Mouse (Mus musculus): Measurements from ENCODE around the gene Arg2. TPM values are rescaled to one million over a fixed set of nuclear protein-coding genes. Genes with fewer than 3 reads are reported as not detected.
A peak's percentile ranks its signal among the peaks of the same experiment; 100 is the strongest.

Gene Arg2
- total and polyA plus RNA-seq, 2 experiments from 2014 or later: 9.8 to 20.5 TPM

- Histone ChIP-seq H3K9ac (replicated peaks; ENCODE audit: low read length) (peak overlapping the region; percentile 58), H3K27ac (peak overlapping the region; percentile 71), H3K36me3 (ENCODE audit: insufficient read depth, low read length) (peaks cover 11% of the 10 kb centered on the region), H3K27me3 (ENCODE audit: insufficient read depth, low read length) (no peaks in the 10 kb centered on the region), H3K4me1 (ENCODE audit: insufficient read depth, low read length) (0 out of 2 replicates have a peak, but pooled peaks cover 7% of the 10 kb centered on the region), H3K4me2 (ENCODE audit: low read depth, low read length) (peak overlapping the region; percentile 88), H3K4me3 (ENCODE audit: low read length) (peak overlapping the region; percentile 61), H3K9me3 (ENCODE audit: low read length) (no peaks in the 10 kb centered on the region)
- TF ChIP-seq CTCF (IDR thresholded peaks at IDR 0.05; ENCODE audit: low read depth): peak; percentile 46
- DNase-seq (ENCODE audit: low spot score) (peak; percentile 90), ATAC-seq (peak; percentile 95)
- 0% methylated on average over 18 of the region's 18 CpGs for WGBS
Observed at GRCm38 (mm10) chr12:79190931-79191673, 60.5 kb downstream of the Arg2 start.

GRCm38 (mm10) chr12:79191701-79192100 is 61.1 kb downstream of the Arg2 start:
- Histone ChIP-seq H3K27me3 (ENCODE audit: insufficient read depth, low read length) (no peaks in the 10 kb centered on the region), H3K27ac (peak overlapping the region; percentile 71), H3K9ac (replicated peaks; ENCODE audit: low read length) (peak overlapping the region; percentile 58), H3K4me2 (ENCODE audit: low read depth, low read length) (peak overlapping the region; percentile 88), H3K36me3 (ENCODE audit: insufficient read depth, low read length) (peaks cover 6% of the 10 kb centered on the region), H3K4me3 (ENCODE audit: low read length) (peak overlapping the region; percentile 61), H3K9me3 (ENCODE audit: low read length) (no peaks in the 10 kb centered on the region), H3K4me1 (ENCODE audit: insufficient read depth, low read length) (0 out of 2 replicates have a peak, but pooled peaks cover 7% of the 10 kb centered on the region)
- 6% methylated on average over 14 of the region's 14 CpGs for WGBS
- peak; percentile 76 for TF ChIP-seq CTCF (IDR thresholded peaks at IDR 0.05; ENCODE audit: low read depth)
- DNase-seq (ENCODE audit: low spot score): peak; percentile 92
- ATAC-seq: peak; percentile 88

- no peaks in the 10 kb centered on the region for H3K9me3 ChIP-seq (ENCODE audit: low read length)
- no peak for TF ChIP-seq CTCF (IDR thresholded peaks at IDR 0.05; ENCODE audit: low read depth)
- no peak for DNase-seq (ENCODE audit: low spot score)
- peak within 1 kb of the TSS; percentile 61 for H3K4me3 ChIP-seq (ENCODE audit: low read length)
- peak within 1 kb of the TSS; percentile 71 for H3K27ac ChIP-seq
- H3K27me3 ChIP-seq (ENCODE audit: insufficient read depth, low read length): no peaks in the 10 kb centered on the region
- H3K36me3 ChIP-seq (ENCODE audit: insufficient read depth, low read length): peaks cover 5% of the 10 kb centered on the region
- peak within 1 kb of the TSS; percentile 88 for H3K4me2 ChIP-seq (ENCODE audit: low read depth, low read length)
- H3K4me1 ChIP-seq (ENCODE audit: insufficient read depth, low read length): 0 out of 2 replicates have a peak, but pooled peaks cover 7% of the 10 kb centered on the region
- H3K9ac ChIP-seq (replicated peaks; ENCODE audit: low read length): peak within 1 kb of the TSS; percentile 58
- WGBS: 61% methylated on average over 6 of the region's 6 CpGs
- ATAC-seq: no peak
Observed at GRCm38 (mm10) chr12:79192193-79192592, 61.6 kb downstream of the Arg2 start, which contains the start of gene Rdh11. TSS of gene Rdh11 (minus strand) at chr12:79192293.

GRCm38 (mm10) chr12:79193441-79193840 is 62.9 kb downstream of the Arg2 start:
- Histone ChIP-seq H3K27ac (no peak overlapping the region), H3K4me1 (ENCODE audit: insufficient read depth, low read length) (0 out of 2 replicates have a peak, but pooled peaks cover 7% of the 10 kb centered on the region), H3K9ac (replicated peaks; ENCODE audit: low read length) (no peak overlapping the region), H3K4me3 (ENCODE audit: low read length) (no peak overlapping the region), H3K27me3 (ENCODE audit: insufficient read depth, low read length) (no peaks in the 10 kb centered on the region), H3K9me3 (ENCODE audit: low read length) (no peaks in the 10 kb centered on the region), H3K4me2 (ENCODE audit: low read depth, low read length) (no peak overlapping the region), H3K36me3 (ENCODE audit: insufficient read depth, low read length) (no peaks in the 10 kb centered on the region; the same call in 1 of the 2 replicates)
- DNase-seq (ENCODE audit: low spot score) (peak; percentile 70), ATAC-seq (no peak)
- 3% methylated on average over 3 of the region's 3 CpGs for WGBS
- peak; percentile 74 for TF ChIP-seq CTCF (IDR thresholded peaks at IDR 0.05; ENCODE audit: low read depth)

- Histone ChIP-seq H3K4me3 (ENCODE audit: low read length) (no peak overlapping the region), H3K4me1 (ENCODE audit: insufficient read depth, low read length) (no peaks in the 10 kb centered on the region), H3K9me3 (ENCODE audit: low read length) (no peaks in the 10 kb centered on the region), H3K27me3 (ENCODE audit: insufficient read depth, low read length) (no peaks in the 10 kb centered on the region), H3K27ac (no peak overlapping the region), H3K4me2 (ENCODE audit: low read depth, low read length) (no peak overlapping the region), H3K9ac (replicated peaks; ENCODE audit: low read length) (no peak overlapping the region), H3K36me3 (ENCODE audit: insufficient read depth, low read length) (no peaks in the 10 kb centered on the region)
- no peak for TF ChIP-seq CTCF (IDR thresholded peaks at IDR 0.05; ENCODE audit: low read depth)
- ATAC-seq (no peak), DNase-seq (ENCODE audit: low spot score) (no peak)
- 89% methylated on average over 5 of the region's 5 CpGs for WGBS
Observed at GRCm38 (mm10) chr12:79197105-79197504, 66.5 kb downstream of the Arg2 start.

- no peaks in the 10 kb centered on the region for H3K27me3 ChIP-seq (ENCODE audit: insufficient read depth, low read length)
- no peaks in the 10 kb centered on the region for H3K4me1 ChIP-seq (ENCODE audit: insufficient read depth, low read length)
- H3K9me3 ChIP-seq (ENCODE audit: low read length): no peaks in the 10 kb centered on the region
- 74% methylated on average over 3 of the region's 3 CpGs for WGBS
- no peak overlapping the region for H3K27ac ChIP-seq
- H3K36me3 ChIP-seq (ENCODE audit: insufficient read depth, low read length): no peaks in the 10 kb centered on the region
- H3K9ac ChIP-seq (replicated peaks; ENCODE audit: low read length): no peak overlapping the region
- no peak overlapping the region for H3K4me2 ChIP-seq (ENCODE audit: low read depth, low read length)
- TF ChIP-seq CTCF (IDR thresholded peaks at IDR 0.05; ENCODE audit: low read depth): no peak
- DNase-seq (ENCODE audit: low spot score): no peak
- ATAC-seq: no peak
- H3K4me3 ChIP-seq (ENCODE audit: low read length): no peak overlapping the region
Observed at GRCm38 (mm10) chr12:79201882-79202281, 71.3 kb downstream of the Arg2 start.

Other genes with a start within 250 kb of the Arg2 start
- gene Plek2, start 223.8 kb upstream of the Arg2 start, total RNA-seq (2014; rRNA removed): 1.2 and 1.9 TPM in 2 replicates
- gene Plek2, start 223.8 kb upstream of the Arg2 start, polyA plus RNA-seq (2015; fragmentation: Nextera tagmentation; extraction: Ambion mirVana): 2.4 and 2.7 TPM in 2 replicates
- gene Tmem229b, start 123.2 kb upstream of the Arg2 start, total RNA-seq (2014; rRNA removed): 192 and 214 TPM in 2 replicates
- 51.0 and 54.4 TPM in 2 replicates for gene Tmem229b, start 123.2 kb upstream of the Arg2 start, polyA plus RNA-seq (2015; fragmentation: Nextera tagmentation; extraction: Ambion mirVana)
- gene Plekhh1, start 101.6 kb upstream of the Arg2 start, total RNA-seq (2014; rRNA removed): 5.5 and 5.9 TPM in 2 replicates
- 1.2 and 1.4 TPM in 2 replicates for gene Plekhh1, start 101.6 kb upstream of the Arg2 start, polyA plus RNA-seq (2015; fragmentation: Nextera tagmentation; extraction: Ambion mirVana)
- 25.0 and 41.9 TPM in 2 replicates for gene Pigh, start 41.1 kb upstream of the Arg2 start, total RNA-seq (2014; rRNA removed)
- gene Pigh, start 41.1 kb upstream of the Arg2 start, polyA plus RNA-seq (2015; fragmentation: Nextera tagmentation; extraction: Ambion mirVana): 12.8 TPM in 2 replicates
- gene Vti1b, start 41.9 kb downstream of the Arg2 start, total RNA-seq (2014; rRNA removed): 49.4 and 59.7 TPM in 2 replicates
- gene Vti1b, start 41.9 kb downstream of the Arg2 start, polyA plus RNA-seq (2015; fragmentation: Nextera tagmentation; extraction: Ambion mirVana): 217 and 218 TPM in 2 replicates
- 44.9 and 46.1 TPM in 2 replicates for gene Rdh11, start 61.5 kb downstream of the Arg2 start, total RNA-seq (2014; rRNA removed)
- gene Rdh11, start 61.5 kb downstream of the Arg2 start, polyA plus RNA-seq (2015; fragmentation: Nextera tagmentation; extraction: Ambion mirVana): 30.7 and 34.9 TPM in 2 replicates
- gene Rdh12, start 78.1 kb downstream of the Arg2 start, total RNA-seq (2014; rRNA removed): 0.47 and 0.86 TPM in 2 replicates
- gene Rdh12, start 78.1 kb downstream of the Arg2 start, polyA plus RNA-seq (2015; fragmentation: Nextera tagmentation; extraction: Ambion mirVana): 0.63 and 0.83 TPM in 2 replicates
- 24.5 and 28.0 TPM in 2 replicates for gene Zfyve26, start 165.5 kb downstream of the Arg2 start, total RNA-seq (2014; rRNA removed)
- gene Zfyve26, start 165.5 kb downstream of the Arg2 start, polyA plus RNA-seq (2015; fragmentation: Nextera tagmentation; extraction: Ambion mirVana): 6.6 and 7.7 TPM in 2 replicates
- gene Rad51b, start 166.5 kb downstream of the Arg2 start, total RNA-seq (2014; rRNA removed): 1.1 and 1.4 TPM in 2 replicates
- 1.1 and 1.9 TPM in 2 replicates for gene Rad51b, start 166.5 kb downstream of the Arg2 start, polyA plus RNA-seq (2015; fragmentation: Nextera tagmentation; extraction: Ambion mirVana)